Mouse (Mus musculus): ENCODE measurements around the gene Gtf2e1. TPM values are rescaled to one million over a fixed set of nuclear protein-coding genes. Genes with fewer than 3 reads are reported as not detected.

Gene Gtf2e1
- total RNA-seq, 4 experiments from 2014 or later: 10.2 to 14.1 (median 11.6) TPM

DNA sequence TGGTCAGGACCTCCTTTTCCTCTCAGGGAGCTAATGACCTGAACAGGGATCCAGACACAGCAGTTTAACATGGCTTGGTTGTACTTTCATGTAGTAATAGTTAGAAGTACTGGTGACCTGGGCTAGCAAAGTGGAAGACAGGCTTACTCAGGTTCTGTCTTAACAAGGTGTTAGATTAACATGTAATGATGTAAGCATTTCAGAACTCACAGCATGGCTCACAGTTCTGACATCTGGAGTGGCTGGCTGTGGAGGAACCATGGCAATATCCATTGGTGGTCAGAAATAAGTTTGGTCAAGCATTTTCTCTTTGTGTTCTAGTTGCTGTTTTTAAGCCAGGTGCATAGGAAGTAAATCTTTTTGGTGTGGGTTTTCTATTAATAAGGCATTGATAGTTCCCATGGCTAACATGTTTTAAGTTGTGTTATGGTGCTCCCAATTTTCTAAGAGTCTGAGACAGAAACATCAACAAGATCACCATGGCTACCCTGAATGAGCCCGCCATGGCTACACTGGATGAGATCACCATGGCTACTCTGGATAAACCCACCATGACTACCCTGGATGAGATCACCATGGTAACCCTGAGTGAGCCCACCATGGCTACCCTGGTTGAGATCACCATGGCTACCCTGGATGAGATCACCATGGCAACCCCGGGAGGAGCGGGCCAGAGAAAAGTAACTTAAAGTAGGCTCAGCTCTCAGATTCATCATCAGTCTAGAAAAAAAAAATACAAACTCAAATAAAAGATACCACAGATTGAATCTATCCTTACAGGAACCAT lies 52.6 kb downstream of the Gtf2e1 start:
- DNase-seq (ENCODE audit: low spot score in 2 of 2): no peak

DNA sequence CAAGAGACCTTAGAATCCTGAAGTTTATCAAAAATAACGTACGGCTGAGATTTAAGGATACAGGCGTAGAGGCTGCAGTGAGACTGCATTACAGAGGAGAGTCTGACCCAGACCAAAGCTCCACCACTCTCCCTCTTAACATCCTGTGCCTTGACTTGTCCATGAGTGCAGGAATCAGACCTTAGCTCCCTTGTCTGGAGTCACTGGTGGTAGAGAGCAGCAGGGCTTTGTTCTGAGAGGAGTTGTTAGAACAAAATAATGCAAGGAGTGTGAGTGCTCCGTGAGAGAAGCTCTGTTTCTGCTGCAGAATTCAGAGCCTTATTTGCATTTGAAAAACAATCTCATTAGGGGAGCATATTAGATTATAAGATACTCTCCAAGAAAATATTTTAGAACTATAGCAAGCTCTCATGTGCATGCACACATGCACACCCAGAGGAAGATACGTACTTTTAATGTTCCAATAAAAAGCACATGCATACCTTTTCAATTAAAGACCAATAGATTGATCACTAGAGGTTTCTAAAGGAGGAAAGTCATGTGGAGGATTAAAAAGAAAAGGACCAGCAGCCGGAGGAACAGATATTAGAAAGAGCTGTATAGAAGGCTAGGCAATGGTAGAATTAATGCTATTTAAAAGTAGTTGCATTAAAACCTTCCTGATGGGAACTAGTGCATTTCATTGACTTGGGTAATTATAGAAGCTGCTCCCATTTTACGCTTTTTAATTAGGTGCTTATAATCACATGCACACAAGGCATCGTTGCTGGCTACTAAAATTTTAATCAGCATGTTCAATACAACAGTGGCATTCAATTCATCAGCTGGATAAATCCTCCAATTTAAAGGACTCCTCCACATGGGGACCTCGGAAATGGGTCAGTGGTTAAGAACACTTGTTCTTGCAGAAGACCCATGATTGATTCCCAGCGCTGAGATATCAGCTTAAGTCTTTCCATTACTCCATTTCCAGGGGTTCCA lies 61.0 kb downstream of the Gtf2e1 start:
- DNase-seq (ENCODE audit: low spot score in 2 of 2): no peak

DNA sequence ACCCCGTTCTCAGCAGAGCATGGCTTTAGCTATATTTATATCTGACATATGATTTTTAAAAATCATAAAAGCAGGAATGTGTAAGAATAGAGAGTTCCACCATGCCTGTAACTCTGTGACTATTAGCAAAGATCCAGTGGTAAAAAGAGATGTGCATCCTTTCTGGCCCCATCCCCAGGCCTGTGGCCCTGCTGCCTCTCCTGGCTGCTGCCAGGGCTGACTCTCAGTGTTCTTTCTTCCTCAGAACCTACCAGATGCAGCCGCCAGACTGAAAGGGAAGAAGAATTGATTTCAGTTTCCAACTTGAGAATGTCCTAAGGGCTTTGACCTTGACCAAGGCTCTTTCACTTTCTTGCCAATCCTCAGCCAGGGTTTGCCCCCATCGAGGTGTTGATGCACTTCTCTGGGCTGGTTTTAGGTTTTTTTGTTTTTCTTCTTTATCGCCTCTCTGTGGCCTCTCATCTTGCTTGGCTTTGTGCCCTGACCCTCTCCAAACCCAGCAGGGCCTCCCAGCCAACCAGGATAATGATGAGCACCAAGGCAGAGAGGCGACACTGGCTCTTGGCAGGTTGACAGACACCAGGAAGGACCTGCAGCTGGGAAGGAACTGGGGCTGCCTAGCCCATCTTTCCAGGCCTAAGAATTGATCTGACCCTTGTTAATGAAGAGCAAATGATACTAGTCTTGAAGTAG lies 66.8 kb downstream of the Gtf2e1 start:
- DNase-seq (ENCODE audit: low spot score in 2 of 2): no peak

DNA sequence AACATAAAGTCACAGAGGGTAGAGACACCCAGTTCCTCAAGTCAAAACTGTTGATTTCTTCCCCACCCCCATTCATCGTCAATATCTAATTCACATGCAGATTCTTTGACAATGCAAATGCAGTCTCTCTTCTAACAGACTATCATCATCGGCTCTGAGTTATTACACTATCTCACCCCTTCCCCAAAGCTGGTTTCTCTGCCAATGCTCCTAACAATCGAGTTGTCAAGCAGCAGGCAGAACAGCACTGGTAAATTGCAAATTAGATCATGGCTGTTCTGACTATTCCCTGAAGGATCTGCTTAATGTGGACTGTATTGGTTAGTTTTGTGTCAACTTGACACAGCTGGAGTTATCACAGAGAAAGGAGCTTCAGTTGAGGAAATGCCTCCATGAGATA lies 70.0 kb downstream of the Gtf2e1 start:
- DNase-seq (ENCODE audit: low spot score in 2 of 2): no peak

DNA sequence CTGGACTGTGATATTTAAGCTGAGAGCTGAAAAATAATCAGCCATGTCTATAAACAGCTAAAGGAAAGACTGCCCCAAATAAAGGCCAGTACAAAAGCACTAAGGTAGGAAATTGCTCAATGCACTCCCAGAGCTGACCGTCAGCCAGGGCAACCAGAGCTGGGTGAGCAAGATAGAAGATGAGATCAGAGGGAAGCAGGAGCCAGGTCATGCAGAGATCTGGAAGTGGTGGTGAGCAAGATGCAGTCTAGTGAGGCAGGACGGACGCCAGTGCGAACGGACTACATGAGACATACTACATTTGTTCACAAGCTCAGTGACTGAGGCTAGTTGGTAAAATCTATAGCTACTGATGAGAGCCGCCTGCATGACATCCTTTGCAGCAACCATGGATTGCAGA lies 75.6 kb downstream of the Gtf2e1 start:
- DNase-seq (ENCODE audit: low spot score in 2 of 2): no peak

DNA sequence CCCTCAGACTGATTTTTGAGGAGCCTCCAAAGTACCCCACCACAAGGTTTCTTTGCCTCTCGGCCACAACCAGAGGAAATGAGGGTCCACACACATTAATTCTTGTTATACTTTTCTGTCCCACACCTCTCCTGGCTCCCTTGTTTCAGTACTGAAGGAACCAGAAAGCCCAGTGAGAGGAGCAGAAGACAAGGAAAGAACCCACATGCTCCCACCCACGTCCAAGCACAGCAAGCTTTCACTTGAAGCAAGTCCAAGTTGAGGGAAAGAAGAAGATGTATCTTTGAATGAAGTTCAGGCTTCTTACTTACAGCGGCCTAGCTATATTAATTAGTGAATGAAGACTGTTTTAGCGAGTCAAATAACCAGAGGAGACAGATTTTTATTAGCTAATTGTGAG lies 76.7 kb downstream of the Gtf2e1 start:
- no peak for DNase-seq (ENCODE audit: low spot score in 2 of 2)

DNA sequence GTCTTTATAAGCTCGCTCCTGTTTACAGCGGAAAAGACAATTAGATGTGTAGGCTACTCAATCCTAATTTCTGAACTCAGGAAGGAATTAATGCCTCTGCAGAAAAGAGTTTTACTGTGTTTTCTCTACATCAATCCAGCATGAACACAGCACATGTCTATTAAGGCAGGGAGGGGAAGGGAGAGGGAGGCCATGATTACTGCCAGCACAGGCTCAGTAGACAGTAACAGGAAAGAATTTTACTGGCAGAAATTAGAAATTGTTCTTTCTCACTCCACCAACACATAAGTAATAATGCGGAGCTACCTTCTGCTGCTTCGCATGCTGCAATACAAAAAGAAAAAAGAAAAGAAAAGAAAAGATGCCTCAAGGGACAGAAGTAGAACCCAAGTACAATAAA lies 78.0 kb downstream of the Gtf2e1 start:
- no peak for DNase-seq (ENCODE audit: low spot score in 2 of 2)

Other genes with a start within 250 kb of the Gtf2e1 start
- under 1 TPM in 2 of 4 experiments, not detected in 2; 0.10 to 0.11 TPM for gene Stxbp5l, start 154.8 kb downstream of the Gtf2e1 start, total RNA-seq (2022)
- gene Rabl3, start 96 bp upstream of the Gtf2e1 start, total RNA-seq (2022): 1 to 10 TPM; 5.2 to 5.9 (median 5.5) TPM
- gene Hgd, start 40.4 kb upstream of the Gtf2e1 start, total RNA-seq (2022): under 1 TPM in 1 of 4 experiments, not detected in 3; 0.27 TPM
- gene Ndufb4, start 114.7 kb upstream of the Gtf2e1 start, total RNA-seq (2022): 100 to 1,000 TPM; 161 to 184 (median 165) TPM
- 10 to 100 TPM; 19.3 to 28.8 (median 21.9) TPM for gene Fstl1, start 237.1 kb upstream of the Gtf2e1 start, total RNA-seq (2022)